Mouse (Mus musculus): ENCODE measurements around the gene Ndufb8.

Gene Ndufb8

GRCm38 (mm10) chr19:44535376-44535775 is 19.9 kb downstream of the Ndufb8 start:
- no peak for DNase-seq (ENCODE audit: low spot score in 2 of 2)

GRCm38 (mm10) chr19:44530018-44530417 is 25.2 kb downstream of the Ndufb8 start:
- DNase-seq (ENCODE audit: low spot score in 2 of 2): no peak

- DNase-seq (ENCODE audit: low spot score in 2 of 2): no peak
Observed at GRCm38 (mm10) chr19:44525551-44526205, 29.6 kb downstream of the Ndufb8 start.

GRCm38 (mm10) chr19:44519152-44519551 is 36.1 kb downstream of the Ndufb8 start:
- no peak for DNase-seq (ENCODE audit: low spot score in 2 of 2)

- no peak for DNase-seq (ENCODE audit: low spot score in 2 of 2)
Observed at GRCm38 (mm10) chr19:44517996-44518768, 37.1 kb downstream of the Ndufb8 start.

GRCm38 (mm10) chr19:44515769-44516168 is 39.5 kb downstream of the Ndufb8 start:
- no peak for DNase-seq (ENCODE audit: low spot score in 2 of 2)

- DNase-seq (ENCODE audit: low spot score in 2 of 2): no peak
Observed at GRCm38 (mm10) chr19:44514521-44515451, 40.5 kb downstream of the Ndufb8 start.

- DNase-seq (ENCODE audit: low spot score in 2 of 2): no peak
Observed at GRCm38 (mm10) chr19:44513921-44514482, 41.2 kb downstream of the Ndufb8 start.

- DNase-seq (ENCODE audit: low spot score in 2 of 2): no peak
Observed at GRCm38 (mm10) chr19:44513054-44513833, 42.0 kb downstream of the Ndufb8 start.

- no peak for DNase-seq (ENCODE audit: low spot score in 2 of 2)
Observed at GRCm38 (mm10) chr19:44512601-44513000, 42.6 kb downstream of the Ndufb8 start.

GRCm38 (mm10) chr19:44511451-44512231 is 43.6 kb downstream of the Ndufb8 start:
- no peak for DNase-seq (ENCODE audit: low spot score in 2 of 2)

- DNase-seq (ENCODE audit: low spot score in 2 of 2): peak in 1 of 2 experiments; percentile 43
Observed at GRCm38 (mm10) chr19:44510534-44511175, 44.6 kb downstream of the Ndufb8 start.

GRCm38 (mm10) chr19:44502741-44503140 is 52.5 kb downstream of the Ndufb8 start:
- no peak for DNase-seq (ENCODE audit: low spot score in 2 of 2)

GRCm38 (mm10) chr19:44501925-44502324 is 53.3 kb downstream of the Ndufb8 start:
- DNase-seq (ENCODE audit: low spot score in 2 of 2): no peak

GRCm38 (mm10) chr19:44500240-44500639 is 55.0 kb downstream of the Ndufb8 start:
- no peak for DNase-seq (ENCODE audit: low spot score in 2 of 2)

GRCm38 (mm10) chr19:44498936-44499335 is 56.3 kb downstream of the Ndufb8 start:
- DNase-seq (ENCODE audit: low spot score in 2 of 2): no peak
